Mouse (Mus musculus) Muller cell, postnatal 12 days (primary cell): ENCODE data around the gene Phykpl.
"Not testable (repeated sequence)": the region's sequence is repeated elsewhere in the genome, so short reads cannot be mapped to it uniquely, and the experiment has no call there.

Source experiments
- DNase-seq: peaks from one replicate; pipeline ENCODE4 v3.0.0-alpha.2; 2015; ENCODE audit errors: inconsistent ontology term

Phykpl gene

DNA sequence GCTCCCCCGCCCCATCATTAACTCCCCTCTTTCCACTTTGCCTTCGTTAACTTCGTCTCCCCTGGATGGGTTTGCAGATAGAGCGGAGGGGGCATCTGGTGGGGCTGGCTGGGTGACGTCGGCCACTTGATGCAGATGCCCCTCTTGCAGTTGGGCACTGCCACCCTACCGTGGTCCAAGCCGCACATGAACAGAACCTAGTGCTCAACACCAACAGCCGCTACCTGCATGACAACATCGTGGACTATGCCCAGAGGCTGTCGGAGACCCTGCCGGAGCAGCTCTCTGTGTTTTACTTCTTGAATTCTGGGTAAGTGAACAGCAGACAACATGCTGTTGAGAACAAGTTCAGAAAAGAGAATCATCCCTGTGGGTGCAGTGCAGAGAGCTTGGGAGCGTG, 1.9 kb downstream of the Phykpl start:
- DNase-seq, result no peak

- DNase-seq, result no peak
Observed at GRCm38 (mm10) chr11:51587059-51587458, 2.5 kb downstream of the Phykpl start.

DNA sequence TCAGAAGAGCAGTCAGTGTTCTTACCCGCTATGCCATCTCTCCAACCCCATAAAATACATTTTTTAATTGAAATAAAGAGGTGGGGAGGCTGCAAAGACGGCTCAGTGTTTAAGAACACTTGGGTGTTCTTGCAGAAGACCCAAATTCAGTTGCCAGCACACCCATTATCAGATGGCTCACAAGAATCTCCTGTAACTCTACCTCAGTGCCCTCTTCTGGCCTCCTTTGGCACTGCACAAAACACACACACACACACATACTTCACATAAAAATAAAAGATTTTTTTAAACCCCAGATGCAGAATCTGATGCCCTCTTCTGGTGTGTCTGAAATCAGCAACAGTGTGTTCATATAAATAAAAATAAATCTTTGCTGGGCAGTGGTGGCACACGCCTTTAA, 4.3 kb downstream of the Phykpl start:
- no peak for DNase-seq

DNA sequence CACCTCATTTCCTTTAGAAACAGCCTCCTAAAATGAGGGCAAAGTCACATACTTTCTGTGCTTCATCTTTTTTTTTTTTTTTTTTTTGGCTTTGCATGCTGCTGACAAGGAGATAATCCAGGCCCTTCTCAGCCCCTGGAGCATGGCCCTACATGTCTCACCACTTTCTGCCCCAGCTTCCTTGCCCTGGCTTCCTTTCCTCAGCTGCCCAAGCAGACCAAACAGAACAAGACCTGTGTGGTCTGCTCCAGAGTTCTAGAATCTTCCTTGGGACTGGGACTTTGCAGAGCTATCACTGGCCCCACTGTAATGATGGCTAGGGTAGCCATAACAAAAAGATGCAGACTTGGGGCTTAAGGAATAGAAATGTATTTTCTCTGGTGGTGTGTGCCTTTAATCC, 5.4 kb downstream of the Phykpl start:
- DNase-seq, result no peak

DNA sequence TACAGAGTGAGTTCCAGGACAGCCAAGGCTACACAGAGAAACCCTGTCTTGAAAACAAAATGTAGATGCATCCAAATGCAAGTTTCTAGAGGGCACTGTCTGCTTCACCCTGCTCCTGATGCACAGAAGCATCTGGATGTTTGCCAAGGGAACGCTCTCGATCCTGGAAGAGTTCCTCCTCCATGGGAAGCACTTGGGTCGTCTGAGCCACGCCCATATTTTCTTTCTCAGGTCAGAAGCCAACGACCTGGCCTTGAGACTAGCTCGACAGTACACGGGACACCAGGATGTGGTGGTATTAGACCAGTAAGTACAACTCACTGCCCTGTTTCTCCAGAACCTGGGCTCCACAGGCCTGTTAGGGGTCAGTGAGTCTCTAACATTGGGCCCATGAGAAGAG, 6.6 kb downstream of the Phykpl start:
- no peak for DNase-seq

DNA sequence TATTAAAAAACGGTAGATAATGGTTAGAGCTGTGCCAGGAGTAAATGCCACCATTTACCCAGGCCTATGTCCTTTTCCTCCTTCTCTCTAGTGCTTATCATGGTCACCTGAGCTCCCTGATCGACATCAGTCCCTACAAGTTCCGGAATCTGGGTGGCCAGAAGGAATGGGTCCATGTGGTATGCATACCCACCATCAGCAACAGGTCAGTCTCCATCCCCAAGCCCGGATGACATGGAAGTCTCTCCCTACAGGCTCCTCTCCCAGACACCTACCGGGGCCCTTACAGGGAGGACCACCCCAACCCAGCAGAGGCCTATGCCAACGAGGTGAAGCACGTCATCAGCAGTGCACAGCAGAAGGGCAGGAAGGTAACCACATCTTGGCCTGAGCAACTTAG, 7.4 kb downstream of the Phykpl start:
- no peak for DNase-seq

DNA sequence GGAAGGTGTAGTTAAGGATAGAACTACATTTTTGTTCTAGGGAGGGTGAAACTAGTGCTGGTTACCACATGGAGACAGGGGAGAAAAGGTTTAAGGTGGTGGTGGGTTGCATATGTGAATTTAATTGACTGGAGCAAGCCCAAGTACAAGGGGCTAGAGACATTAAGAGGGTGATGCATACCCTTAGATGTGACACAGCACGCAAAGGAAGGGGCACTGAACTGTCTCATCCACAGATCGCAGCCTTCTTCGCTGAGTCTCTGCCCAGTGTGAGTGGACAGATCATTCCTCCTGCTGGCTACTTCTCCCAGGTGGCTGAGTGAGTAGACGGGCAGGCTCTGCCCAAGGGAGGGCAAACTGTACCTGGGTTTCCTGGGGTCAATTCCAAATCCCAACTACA, 8.8 kb downstream of the Phykpl start:
- DNase-seq, result no peak

- DNase-seq, result no peak
Observed at GRCm38 (mm10) chr11:51593849-51594248, 9.3 kb downstream of the Phykpl start.

DNA sequence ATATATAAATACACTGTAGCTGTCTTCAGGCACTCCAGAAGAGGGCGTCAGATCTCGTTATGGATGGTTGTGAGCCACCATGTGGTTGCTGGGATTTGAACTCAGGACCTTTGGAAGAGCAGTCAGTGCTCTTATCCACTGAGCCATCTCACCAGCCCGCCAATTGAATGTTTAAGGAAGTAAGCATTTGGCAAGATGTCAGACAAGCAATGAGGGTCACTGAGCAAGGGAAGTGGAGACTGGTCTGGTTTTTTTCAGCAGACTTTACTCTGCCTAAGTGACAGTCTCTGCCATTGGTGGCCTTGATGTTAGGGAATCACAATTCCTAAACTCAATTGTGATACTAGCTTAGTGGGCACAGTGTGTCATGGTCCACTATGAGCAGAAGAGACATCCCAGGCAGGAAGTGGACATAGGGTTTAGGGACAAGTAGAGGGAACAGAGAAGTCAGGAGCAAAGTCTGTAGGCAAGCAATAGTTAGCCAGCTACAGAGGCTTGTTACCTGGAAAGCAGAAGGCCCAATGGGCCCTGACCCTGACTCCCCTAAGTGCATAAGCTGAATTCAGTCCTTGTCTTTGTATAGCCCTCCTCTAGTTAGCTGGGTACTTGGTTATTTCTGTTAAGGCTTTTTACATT, 10.3 kb downstream of the Phykpl start:
- no peak for DNase-seq

DNA sequence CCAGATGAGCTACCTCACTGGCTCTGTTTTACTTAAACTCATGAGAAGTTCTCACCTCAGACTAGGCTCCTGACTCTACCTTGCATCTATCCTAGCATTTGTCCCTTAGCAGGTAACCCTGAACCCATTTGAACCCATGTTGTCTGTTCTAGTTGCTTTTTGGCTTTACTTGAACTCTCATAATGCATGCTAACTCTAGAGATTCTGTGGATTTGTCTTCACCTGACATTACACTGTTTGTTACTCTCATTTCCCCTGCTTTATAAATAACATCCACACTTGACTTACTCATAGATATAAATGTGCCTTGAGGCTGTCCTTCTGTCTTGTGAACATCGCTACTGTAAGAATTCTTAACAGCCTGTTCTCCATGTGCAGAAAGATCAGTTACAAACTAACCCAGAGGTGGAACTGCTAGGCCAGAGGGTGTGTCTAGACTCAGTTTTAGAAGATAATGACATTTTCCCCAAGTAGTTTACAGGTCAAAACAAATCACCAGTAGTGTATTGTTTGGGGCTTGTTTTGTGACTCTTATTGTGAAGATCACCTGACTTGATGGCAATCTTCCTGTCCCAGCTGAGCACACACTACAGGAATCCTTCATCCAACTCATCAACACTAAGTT, 11.0 kb downstream of the Phykpl start:
- no peak for DNase-seq

DNA sequence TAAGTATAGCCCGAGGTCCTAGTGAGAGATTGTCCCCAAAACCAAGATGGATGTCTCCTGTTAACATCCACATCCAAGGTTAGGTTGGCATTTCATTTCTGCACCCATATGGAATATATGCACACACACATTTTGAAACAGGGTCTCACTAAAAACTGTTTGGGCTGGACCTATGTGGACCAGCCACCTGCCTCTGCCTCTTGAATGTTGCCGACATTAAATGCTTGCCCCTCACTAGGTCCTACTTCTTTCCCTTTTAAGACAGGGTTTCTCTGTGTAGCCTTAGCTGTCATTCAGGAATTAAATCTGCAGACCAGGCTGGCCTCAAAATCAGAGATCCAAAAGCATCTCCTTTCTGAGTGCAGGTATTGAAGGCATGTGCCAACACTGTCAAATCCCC, 13.0 kb downstream of the Phykpl start:
- no peak for DNase-seq

- no peak for DNase-seq
Observed at GRCm38 (mm10) chr11:51602253-51602652, 17.7 kb downstream of the Phykpl start.

DNA sequence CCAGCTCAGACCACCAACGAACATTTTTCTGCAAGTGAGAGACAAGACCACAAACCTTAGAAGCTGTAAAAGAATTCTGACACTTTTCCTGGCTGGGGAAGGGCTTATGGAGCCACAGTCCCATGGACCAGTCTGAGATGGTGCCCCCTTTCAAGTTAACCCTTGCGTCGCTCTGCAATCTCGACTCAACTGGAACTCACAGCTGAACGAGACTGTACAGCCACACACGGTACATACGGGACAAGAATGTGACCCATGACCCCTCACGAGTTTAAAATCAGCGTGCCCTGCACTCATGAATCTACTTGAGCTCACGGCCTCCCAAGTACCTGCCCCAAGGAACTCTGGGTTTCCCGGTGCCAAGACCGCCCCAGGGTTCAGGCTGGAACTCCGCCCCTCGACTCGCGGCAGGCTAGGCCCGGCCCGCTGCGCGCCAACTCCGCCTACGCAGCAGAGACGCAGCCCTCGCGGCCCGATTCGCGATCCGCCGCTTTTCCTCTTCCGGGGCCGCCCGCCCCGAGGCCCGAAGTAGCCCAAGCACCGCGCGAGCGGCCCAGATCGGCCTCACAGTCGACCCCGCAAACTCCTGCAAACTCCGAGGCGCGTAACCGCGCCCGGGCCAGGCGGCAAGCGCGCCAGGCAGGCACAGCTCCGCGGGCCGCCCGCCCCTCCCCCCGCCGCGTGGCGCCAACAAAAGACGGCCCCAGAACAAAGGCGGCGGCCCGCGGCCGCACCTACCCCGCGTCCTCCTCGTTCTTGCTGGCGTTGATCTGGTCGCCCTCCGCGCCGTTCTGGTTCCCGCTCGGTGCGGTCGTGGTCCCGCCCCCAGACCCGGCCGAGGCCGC, 21.3 kb downstream of the Phykpl start:
- peak; percentile 90 for DNase-seq

DNA sequence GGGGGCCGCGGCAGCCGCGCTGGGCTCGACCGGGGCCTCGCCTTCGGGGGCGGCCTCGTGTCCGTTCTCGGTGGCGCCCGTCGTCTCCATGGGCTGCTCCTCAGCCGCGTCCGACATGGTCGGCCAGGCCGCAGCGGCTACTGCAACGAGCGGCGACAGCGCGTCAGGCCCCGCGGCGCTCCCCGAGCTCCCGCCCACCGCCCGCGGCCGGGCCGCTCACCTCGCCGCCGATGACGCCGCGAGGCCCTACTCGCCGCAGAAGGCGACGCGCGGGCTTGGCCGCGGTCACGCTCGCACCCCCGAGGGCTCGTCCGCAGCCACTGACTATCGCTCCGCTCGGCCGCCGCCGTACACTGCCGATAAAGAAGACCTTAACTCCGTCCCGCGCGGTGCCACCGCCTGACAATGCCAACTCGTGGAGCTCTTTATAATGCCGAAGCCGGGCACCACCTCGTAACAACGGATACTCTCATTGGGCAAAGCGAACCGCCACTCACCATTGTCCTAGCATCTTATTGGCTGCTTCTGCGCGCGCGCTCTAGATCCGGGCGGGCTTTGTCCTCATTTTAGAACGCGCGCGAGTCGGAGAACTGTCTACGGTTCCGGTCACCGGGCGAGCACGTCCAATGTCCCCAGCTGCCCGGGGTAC, 22.0 kb downstream of the Phykpl start, which contains the start of gene Hnrnpab:
Gene Hnrnpab (minus strand): TSS at position 401 of the 649 bp plus-strand sequence.
- peak; percentile 96 for DNase-seq

- no peak for DNase-seq
Observed at GRCm38 (mm10) chr11:51607096-51607738, 22.7 kb downstream of the Phykpl start.

- no peak for DNase-seq
Observed at GRCm38 (mm10) chr11:51609266-51609909, 24.8 kb downstream of the Phykpl start.

DNA sequence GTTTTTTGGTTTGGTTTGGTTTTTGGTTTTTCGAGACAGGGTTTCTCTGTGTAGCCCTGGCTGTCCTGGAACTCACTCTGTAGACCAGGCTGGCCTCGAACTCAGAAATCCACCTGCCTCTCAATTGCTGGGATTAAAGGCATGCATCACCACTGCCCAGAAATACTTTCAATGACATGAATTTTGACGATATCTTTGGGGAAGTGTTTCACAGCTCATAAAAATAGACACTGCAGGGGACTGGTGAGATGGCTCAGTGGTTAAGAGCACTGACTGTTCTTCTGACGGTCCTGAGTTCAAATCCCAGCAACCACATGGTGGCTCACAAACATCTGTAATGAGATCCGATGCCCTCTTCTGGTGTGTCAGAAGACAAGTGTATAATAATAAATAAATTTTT, 25.4 kb downstream of the Phykpl start:
- DNase-seq, result not testable (repeated sequence)

DNA sequence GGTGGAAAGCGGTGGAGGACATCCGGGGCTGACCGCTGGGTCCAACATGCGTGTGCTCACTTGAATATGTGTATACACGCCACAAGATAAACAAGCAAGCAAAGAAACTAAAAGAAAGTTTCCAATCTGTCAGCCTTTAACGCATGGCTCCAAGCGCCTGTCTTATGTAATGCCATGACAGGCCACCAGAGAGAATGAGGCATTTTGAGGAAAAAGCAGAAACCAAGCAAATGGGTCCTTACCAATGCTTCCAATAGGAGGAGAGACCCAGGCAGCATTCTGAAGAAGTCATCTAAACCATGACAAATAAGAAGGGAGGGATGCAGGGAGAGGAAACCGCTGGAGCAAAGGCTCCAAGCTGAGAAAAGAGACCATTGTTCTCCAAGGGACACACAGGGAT, 29.7 kb downstream of the Phykpl start:
- DNase-seq, result no peak

DNA sequence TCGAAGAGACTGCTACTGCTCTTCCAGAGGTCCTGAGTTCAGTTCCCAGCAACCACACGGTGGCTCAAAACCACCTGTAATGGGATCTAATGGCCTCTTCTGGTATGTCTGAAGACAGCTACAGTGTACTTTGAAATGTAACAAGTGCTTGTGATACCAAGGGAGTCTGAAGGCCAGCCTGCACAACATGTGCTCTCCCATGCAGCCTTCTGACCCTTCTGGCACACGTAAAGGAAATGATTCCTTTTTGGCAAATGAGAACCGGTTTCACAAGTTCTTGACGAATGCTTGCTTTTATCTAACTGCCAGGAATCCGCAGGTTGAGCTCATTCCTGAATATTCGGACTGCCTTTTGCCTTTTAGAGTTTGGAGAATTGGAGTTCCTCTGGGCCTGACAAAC, 30.6 kb downstream of the Phykpl start:
- no peak for DNase-seq

DNA sequence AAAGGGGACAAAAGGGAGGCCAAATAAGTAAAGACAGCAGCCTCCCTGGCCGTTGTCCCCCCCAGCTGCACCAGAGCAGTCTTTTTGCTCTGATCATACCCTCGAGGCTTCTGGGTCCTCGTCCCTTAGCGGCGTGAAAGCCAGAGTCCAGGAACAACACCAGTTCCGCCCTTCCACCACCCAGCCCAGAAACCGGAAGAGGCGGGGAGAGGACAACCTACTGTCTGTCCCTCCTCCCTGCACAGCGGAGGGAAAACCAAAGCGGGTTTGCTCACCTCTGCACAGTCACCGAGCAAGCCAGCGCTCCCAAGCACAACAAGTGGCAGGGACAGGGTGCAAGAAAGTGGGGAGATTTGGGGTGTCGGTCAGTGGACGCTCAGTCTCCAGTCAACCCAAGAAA, 31.0 kb downstream of the Phykpl start:
- DNase-seq, result peak; percentile 73

GRCm38 (mm10) chr11:51616113-51616512, 31.6 kb downstream of the Phykpl start:
- DNase-seq, result not testable (repeated sequence)
